Mouse (Mus musculus): Measurements from ENCODE around the gene Bcam.

GRCm38 (mm10) chr7:19760021-19760420 lies 10.8 kb downstream of the Bcam start:
- TF ChIP-seq CTCF (IDR thresholded peaks at IDR 0.05; ENCODE audit: control insufficient read depth, insufficient read depth, insufficient replicate concordance, low read depth, low read length) (no peak), POLR2A (IDR thresholded peaks at IDR 0.05; ENCODE audit: control insufficient read depth, low read depth, low read length) (no peak)

Measured in testis, adult 2 months (tissue).